Mouse (Mus musculus): Measurements from ENCODE around the gene Cdh18. TPM values are rescaled to one million over a fixed set of nuclear protein-coding genes. Genes with fewer than 3 reads are reported as not detected.

The Cdh18 gene
- polyA plus RNA-seq, 1 experiment = not detected

GRCm38 (mm10) chr15:22791791-22792190, 243.0 kb downstream of the Cdh18 start:
- H3K4me1 ChIP-seq (ENCODE audit: control insufficient read depth, insufficient read depth, insufficient read length, low read length) = no peaks in the 10 kb centered on the region
- WGBS = 78% methylated on average over 3 of the region's 3 CpGs
- no peaks in the 10 kb centered on the region for H3K36me3 ChIP-seq (ENCODE audit: control insufficient read depth, insufficient read depth, low read length)
- H3K4me3 ChIP-seq (ENCODE audit: low read depth, low read length) = no peak overlapping the region
- no peak for TF ChIP-seq CTCF (IDR thresholded peaks at IDR 0.05; ENCODE audit: extremely low read depth, insufficient read length, insufficient replicate concordance, low read depth, low read length)
- no peak for TF ChIP-seq POLR2A (IDR thresholded peaks at IDR 0.05; ENCODE audit: low read depth, low read length)
- no peak overlapping the region for H3K27ac ChIP-seq (ENCODE audit: insufficient read depth, low read depth, low read length)
- H3K27me3 ChIP-seq (ENCODE audit: control insufficient read depth, insufficient read depth, low read length) = no peaks in the 10 kb centered on the region

- H3K27ac ChIP-seq (ENCODE audit: insufficient read depth, low read depth, low read length) = no peak overlapping the region
- no peak for TF ChIP-seq CTCF (IDR thresholded peaks at IDR 0.05; ENCODE audit: extremely low read depth, insufficient read length, insufficient replicate concordance, low read depth, low read length)
- no peak for TF ChIP-seq POLR2A (IDR thresholded peaks at IDR 0.05; ENCODE audit: low read depth, low read length)
- H3K4me3 ChIP-seq (ENCODE audit: low read depth, low read length) = no peak overlapping the region
- no peaks in the 10 kb centered on the region for H3K4me1 ChIP-seq (ENCODE audit: control insufficient read depth, insufficient read depth, insufficient read length, low read length)
- no peaks in the 10 kb centered on the region for H3K36me3 ChIP-seq (ENCODE audit: control insufficient read depth, insufficient read depth, low read length)
- H3K27me3 ChIP-seq (ENCODE audit: control insufficient read depth, insufficient read depth, low read length) = no peaks in the 10 kb centered on the region
These were observed 284.3 kb downstream of the Cdh18 start for GRCm38 (mm10) chr15:22833127-22833526.

GRCm38 (mm10) chr15:22837173-22837572, 288.4 kb downstream of the Cdh18 start:
- no peaks in the 10 kb centered on the region for H3K27me3 ChIP-seq (ENCODE audit: control insufficient read depth, insufficient read depth, low read length)
- no peak overlapping the region for H3K4me3 ChIP-seq (ENCODE audit: low read depth, low read length)
- no peak overlapping the region for H3K27ac ChIP-seq (ENCODE audit: insufficient read depth, low read depth, low read length)
- 51% methylated on average over 1 of the region's 1 CpGs for WGBS
- no peaks in the 10 kb centered on the region for H3K4me1 ChIP-seq (ENCODE audit: control insufficient read depth, insufficient read depth, insufficient read length, low read length)
- TF ChIP-seq CTCF (IDR thresholded peaks at IDR 0.05; ENCODE audit: extremely low read depth, insufficient read length, insufficient replicate concordance, low read depth, low read length) = no peak
- TF ChIP-seq POLR2A (IDR thresholded peaks at IDR 0.05; ENCODE audit: low read depth, low read length) = no peak
- no peaks in the 10 kb centered on the region for H3K36me3 ChIP-seq (ENCODE audit: control insufficient read depth, insufficient read depth, low read length)

DNA sequence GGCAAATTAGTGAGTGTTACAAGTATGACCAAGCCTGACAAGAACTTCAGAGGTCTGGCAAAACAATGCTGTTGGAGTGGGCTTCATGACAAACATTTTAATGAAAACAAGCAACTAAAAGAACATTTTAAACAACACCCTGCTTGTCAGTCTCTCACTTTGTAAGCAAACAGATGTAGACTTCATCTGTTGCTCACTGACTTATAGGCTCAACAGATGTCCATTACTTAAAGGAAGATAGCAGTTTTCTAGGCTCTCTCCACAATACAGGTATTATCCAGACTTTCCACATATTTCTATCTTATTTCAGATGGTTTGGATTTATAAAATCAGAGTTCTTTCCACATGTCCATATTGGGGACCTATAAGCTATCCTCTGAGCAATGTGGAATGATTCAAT, 308.9 kb downstream of the Cdh18 start:
- H3K27me3 ChIP-seq (ENCODE audit: control insufficient read depth, insufficient read depth, low read length) = no peaks in the 10 kb centered on the region
- no peak overlapping the region for H3K4me3 ChIP-seq (ENCODE audit: low read depth, low read length)
- TF ChIP-seq CTCF (IDR thresholded peaks at IDR 0.05; ENCODE audit: extremely low read depth, insufficient read length, insufficient replicate concordance, low read depth, low read length) (no peak), POLR2A (IDR thresholded peaks at IDR 0.05; ENCODE audit: low read depth, low read length) (no peak)
- H3K36me3 ChIP-seq (ENCODE audit: control insufficient read depth, insufficient read depth, low read length) = no peaks in the 10 kb centered on the region
- H3K4me1 ChIP-seq (ENCODE audit: control insufficient read depth, insufficient read depth, insufficient read length, low read length) = no peaks in the 10 kb centered on the region
- H3K27ac ChIP-seq (ENCODE audit: insufficient read depth, low read depth, low read length) = no peak overlapping the region

DNA sequence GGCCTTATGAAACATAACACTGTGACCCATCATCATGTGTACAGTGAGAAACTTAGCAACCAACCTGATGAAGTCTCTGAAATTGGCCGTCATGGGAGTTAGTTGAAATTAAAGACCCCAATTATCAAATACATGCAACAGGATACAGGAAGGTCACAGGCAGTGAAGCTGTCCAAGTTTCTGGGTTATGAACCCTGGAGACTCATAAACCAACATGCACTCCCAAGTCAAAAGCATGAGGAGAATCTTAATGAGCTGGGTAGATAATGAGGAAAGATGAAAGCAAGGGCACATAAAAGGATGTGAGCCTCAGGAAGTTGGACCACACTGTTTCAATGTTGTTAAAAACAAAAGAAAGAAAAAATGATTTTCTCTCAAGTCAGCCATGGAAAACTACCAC, 321.9 kb downstream of the Cdh18 start:
- 66% methylated on average over 1 of the region's 1 CpGs for WGBS
- H3K4me1 ChIP-seq (ENCODE audit: control insufficient read depth, insufficient read depth, insufficient read length, low read length) = no peaks in the 10 kb centered on the region
- H3K36me3 ChIP-seq (ENCODE audit: control insufficient read depth, insufficient read depth, low read length) = no peaks in the 10 kb centered on the region
- no peak overlapping the region for H3K4me3 ChIP-seq (ENCODE audit: low read depth, low read length)
- no peaks in the 10 kb centered on the region for H3K27me3 ChIP-seq (ENCODE audit: control insufficient read depth, insufficient read depth, low read length)
- TF ChIP-seq CTCF (IDR thresholded peaks at IDR 0.05; ENCODE audit: extremely low read depth, insufficient read length, insufficient replicate concordance, low read depth, low read length) (no peak), POLR2A (IDR thresholded peaks at IDR 0.05; ENCODE audit: low read depth, low read length) (no peak)
- no peak overlapping the region for H3K27ac ChIP-seq (ENCODE audit: insufficient read depth, low read depth, low read length)

DNA sequence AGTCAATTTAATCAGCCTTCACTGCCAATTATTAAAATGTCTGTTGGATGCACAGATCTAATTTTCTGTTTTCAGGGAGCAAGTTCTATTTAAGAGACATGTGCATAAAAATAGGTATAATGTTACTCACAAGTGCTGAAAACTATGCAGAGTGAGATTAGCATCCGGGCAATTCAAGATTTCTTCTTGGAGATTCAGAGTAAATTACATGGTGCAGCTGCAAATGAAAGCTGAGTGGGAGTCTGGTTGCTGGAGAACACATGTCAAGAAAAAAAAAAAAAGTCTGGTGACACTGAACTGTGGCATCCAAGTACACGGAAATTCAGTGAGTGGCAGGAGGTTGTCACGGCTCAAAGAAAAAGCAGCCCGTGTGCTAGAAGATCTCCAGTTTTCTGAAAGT, 348.9 kb downstream of the Cdh18 start:
- Histone ChIP-seq H3K27ac (ENCODE audit: insufficient read depth, low read depth, low read length) (no peak overlapping the region), H3K36me3 (ENCODE audit: control insufficient read depth, insufficient read depth, low read length) (no peaks in the 10 kb centered on the region), H3K4me3 (ENCODE audit: low read depth, low read length) (no peak overlapping the region), H3K27me3 (ENCODE audit: control insufficient read depth, insufficient read depth, low read length) (no peaks in the 10 kb centered on the region), H3K4me1 (ENCODE audit: control insufficient read depth, insufficient read depth, insufficient read length, low read length) (no peaks in the 10 kb centered on the region)
- TF ChIP-seq CTCF (IDR thresholded peaks at IDR 0.05; ENCODE audit: extremely low read depth, insufficient read length, insufficient replicate concordance, low read depth, low read length) (no peak), POLR2A (IDR thresholded peaks at IDR 0.05; ENCODE audit: low read depth, low read length) (no peak)
- WGBS = 74% methylated on average over 4 of the region's 4 CpGs

DNA sequence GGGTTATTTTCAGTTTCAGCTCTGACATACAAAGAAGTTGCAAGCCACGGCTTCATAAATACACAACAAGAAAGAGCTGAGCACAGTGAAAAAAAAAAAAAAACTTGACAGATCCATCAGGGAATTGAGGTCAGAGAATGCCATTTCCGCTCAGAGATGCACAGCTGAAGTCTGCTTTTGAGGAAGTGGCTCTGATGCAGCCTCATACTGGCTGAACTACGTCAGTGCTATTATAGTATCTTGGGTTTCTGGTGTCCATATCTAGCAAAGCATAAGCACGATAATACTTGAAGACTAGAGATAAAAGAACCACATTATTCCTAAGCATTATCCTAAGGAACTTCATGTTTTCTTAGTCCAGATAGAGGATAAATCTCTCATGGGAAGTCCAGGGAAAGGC, 349.4 kb downstream of the Cdh18 start:
- Histone ChIP-seq H3K27ac (ENCODE audit: insufficient read depth, low read depth, low read length) (no peak overlapping the region), H3K4me1 (ENCODE audit: control insufficient read depth, insufficient read depth, insufficient read length, low read length) (no peaks in the 10 kb centered on the region), H3K4me3 (ENCODE audit: low read depth, low read length) (no peak overlapping the region), H3K36me3 (ENCODE audit: control insufficient read depth, insufficient read depth, low read length) (no peaks in the 10 kb centered on the region), H3K27me3 (ENCODE audit: control insufficient read depth, insufficient read depth, low read length) (no peaks in the 10 kb centered on the region)
- WGBS = 78% methylated on average over 4 of the region's 4 CpGs
- no peak for TF ChIP-seq CTCF (IDR thresholded peaks at IDR 0.05; ENCODE audit: extremely low read depth, insufficient read length, insufficient replicate concordance, low read depth, low read length)
- no peak for TF ChIP-seq POLR2A (IDR thresholded peaks at IDR 0.05; ENCODE audit: low read depth, low read length)

DNA sequence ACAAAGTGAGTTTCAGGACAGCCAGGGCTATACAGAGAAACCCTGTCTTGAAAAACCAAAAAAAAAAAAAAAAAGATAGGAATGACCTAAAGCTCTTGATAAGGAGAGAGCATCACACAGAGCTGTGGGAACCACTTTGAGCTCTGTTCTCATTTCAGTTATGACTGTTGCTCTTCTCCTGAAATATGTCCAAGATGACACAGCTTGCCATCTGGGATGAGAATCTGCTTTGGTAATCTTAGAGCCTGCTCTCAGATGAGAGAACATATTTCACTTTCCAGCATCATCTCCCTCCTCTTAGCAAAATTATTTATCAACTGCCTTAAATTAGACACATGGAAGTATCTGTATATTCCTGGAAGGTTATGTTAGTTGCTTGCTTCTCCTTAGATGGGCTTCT, 365.6 kb downstream of the Cdh18 start:
- Histone ChIP-seq H3K36me3 (ENCODE audit: control insufficient read depth, insufficient read depth, low read length) (no peaks in the 10 kb centered on the region), H3K27me3 (ENCODE audit: control insufficient read depth, insufficient read depth, low read length) (no peaks in the 10 kb centered on the region), H3K4me3 (ENCODE audit: low read depth, low read length) (no peak overlapping the region), H3K4me1 (ENCODE audit: control insufficient read depth, insufficient read depth, insufficient read length, low read length) (no peaks in the 10 kb centered on the region), H3K27ac (ENCODE audit: insufficient read depth, low read depth, low read length) (no peak overlapping the region)
- TF ChIP-seq POLR2A (IDR thresholded peaks at IDR 0.05; ENCODE audit: low read depth, low read length) (no peak), CTCF (IDR thresholded peaks at IDR 0.05; ENCODE audit: extremely low read depth, insufficient read length, insufficient replicate concordance, low read depth, low read length) (no peak)

All from small intestine, adult 2 months (tissue).